Mouse (Mus musculus) kidney, postnatal 0 days (tissue): ENCODE measurements at regions not wholly inside any gene's neighbourhood (a gene's known extent, or its start where the extent isn't known, plus 50 kb on each side); places are given as distances from the start of the nearest gene placed in this dataset.
A peak's percentile ranks its signal among the peaks of the same experiment; 100 is the strongest.

Source experiments
- ATAC-seq: fragments of 200-750 bp; cut with Nextera tagmentation; replicated peaks from 2 replicates; pipeline ENCODE4 v1.8.0; 2017; ENCODE audit warnings: low read depth, moderate number of reproducible peaks, moderate TSS enrichment, moderate library complexity; ENCODE audit not compliant: low FRiP score
- DNase-seq: peaks from one replicate; pipeline ENCODE4 v3.0.0-alpha.2; 2016; ENCODE audit warnings: low spot score
- H3K27ac ChIP-seq: fragments of 300-500 bp; sonication (generic); 2 replicates; pipeline ENCODE4 v1.5.1; 2014; ENCODE audit warnings: mild to moderate bottlenecking
- H3K27me3 ChIP-seq: fragments of 300-500 bp; sonication (generic); 2 replicates; pipeline ENCODE4 v1.6.1; 2014; ENCODE audit warnings: low read length, mixed read lengths; ENCODE audit not compliant: insufficient read depth
- H3K36me3 ChIP-seq: fragments of 300-500 bp; sonication (generic); 2 replicates; pipeline ENCODE4 v1.6.1; 2014; ENCODE audit warnings: low read length, mixed read lengths; ENCODE audit not compliant: insufficient read depth
- H3K4me1 ChIP-seq: fragments of 300-500 bp; sonication (generic); replicated peaks from 2 replicates; pipeline ENCODE4 v1.6.1; 2014; ENCODE audit warnings: antibody characterized with exemption, low read length, mixed read lengths; ENCODE audit not compliant: insufficient read depth
- H3K4me2 ChIP-seq: fragments of 300-500 bp; sonication (generic); 2 replicates; pipeline ENCODE4 v1.6.1; 2014; ENCODE audit warnings: mild to moderate bottlenecking, low read length, moderate library complexity, mixed read lengths
- H3K4me3 ChIP-seq: fragments of 300-500 bp; sonication (generic); replicated peaks from 2 replicates; pipeline ENCODE4 v1.5.1; 2014; ENCODE audit warnings: low read depth, low read length
- H3K9ac ChIP-seq: fragments of 300-500 bp; sonication (generic); 2 replicates; pipeline ENCODE4 v1.6.1; 2014; ENCODE audit warnings: low read depth, low read length
- H3K9me3 ChIP-seq: fragments of 300-500 bp; sonication (generic); replicated peaks from 2 replicates; pipeline ENCODE4 v1.6.1; 2016; ENCODE audit warnings: low read length, inconsistent platforms, mixed read lengths
- CTCF ChIP-seq: IDR thresholded peaks from 2 replicates; pipeline ENCODE4 v1.5.1; 2016; ENCODE audit warnings: antibody characterized with exemption, low read depth, mild to moderate bottlenecking, moderate library complexity
- WGBS: fragments of 180-500 bp; shearing (Covaris S2); extraction: QIAGEN DNeasy Blood & Tissue Kit; methylation state at CpG from one replicate; pipeline ENCODE4 v1.1.7; 2014; 5-methylcytosine and 5-hydroxymethylcytosine counted together

DNA sequence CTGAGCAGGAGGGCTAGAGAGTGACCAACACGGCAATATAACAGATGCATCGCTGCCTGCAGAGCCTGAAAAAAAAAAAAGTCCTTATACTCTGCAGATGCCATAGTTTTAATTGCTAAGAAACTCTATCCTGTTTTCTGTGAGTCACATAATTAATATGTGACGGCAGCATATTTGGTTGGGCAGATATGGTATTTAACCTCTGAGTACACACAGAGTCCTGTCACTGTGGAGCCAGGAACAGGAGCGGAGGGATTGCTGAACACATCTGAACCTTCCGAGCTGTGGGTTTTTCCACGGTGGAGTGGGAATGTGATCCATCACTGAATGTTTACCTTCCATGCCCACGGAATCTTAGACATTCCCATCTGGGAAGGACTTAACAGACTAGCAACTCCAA, 208.7 kb upstream of the Gm12728 start:
- H3K4me3 ChIP-seq: no peak overlapping the region
- no peaks in the 10 kb centered on the region for H3K9me3 ChIP-seq
- no peak overlapping the region for H3K4me2 ChIP-seq
- H3K9ac ChIP-seq: no peak overlapping the region
- ATAC-seq: no peak
- no peak for TF ChIP-seq CTCF
- no peaks in the 10 kb centered on the region for H3K4me1 ChIP-seq
- H3K36me3 ChIP-seq: no peaks in the 10 kb centered on the region
- H3K27ac ChIP-seq: no peak overlapping the region
- WGBS: 38% methylated on average over 7 of the region's 7 CpGs
- DNase-seq: no peak
- no peaks in the 10 kb centered on the region for H3K27me3 ChIP-seq

DNA sequence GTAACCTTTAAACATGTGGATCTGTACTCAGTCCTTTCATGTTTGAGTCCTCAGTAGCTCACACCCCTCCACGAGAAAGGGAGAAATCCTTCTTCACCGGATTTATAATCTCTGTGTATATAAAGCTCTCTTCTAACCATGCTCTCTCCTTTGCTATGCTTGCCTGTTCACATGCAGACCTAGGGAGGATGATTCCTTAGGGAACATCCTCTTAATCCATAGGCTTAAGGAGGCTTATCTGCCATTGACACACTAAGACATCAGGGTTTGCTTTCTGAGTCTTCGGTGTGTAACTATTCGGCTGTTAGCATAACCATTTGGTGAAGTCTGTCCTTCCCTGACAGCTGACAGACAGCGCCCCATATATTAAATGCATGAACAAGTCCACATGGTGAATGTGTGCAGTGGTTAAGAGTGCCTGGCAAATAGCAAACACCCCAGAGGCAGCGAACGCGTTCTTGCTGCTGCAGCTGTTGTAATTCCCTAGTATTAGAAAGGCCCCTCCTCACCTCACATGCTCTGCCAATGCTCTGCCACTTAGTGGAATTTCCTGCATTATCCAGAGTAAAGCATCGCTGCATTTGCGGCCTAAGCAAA, 205.2 kb upstream of the Gm12728 start:
- no peaks in the 10 kb centered on the region for H3K27me3 ChIP-seq
- TF ChIP-seq CTCF: no peak
- H3K4me2 ChIP-seq: no peak overlapping the region
- 81% methylated on average over 10 of the region's 10 CpGs for WGBS
- no peak overlapping the region for H3K27ac ChIP-seq
- ATAC-seq (no peak), DNase-seq (no peak)
- H3K36me3 ChIP-seq: no peaks in the 10 kb centered on the region
- no peaks in the 10 kb centered on the region for H3K9me3 ChIP-seq
- no peaks in the 10 kb centered on the region for H3K4me1 ChIP-seq
- H3K4me3 ChIP-seq: no peak overlapping the region
- H3K9ac ChIP-seq: no peak overlapping the region

DNA sequence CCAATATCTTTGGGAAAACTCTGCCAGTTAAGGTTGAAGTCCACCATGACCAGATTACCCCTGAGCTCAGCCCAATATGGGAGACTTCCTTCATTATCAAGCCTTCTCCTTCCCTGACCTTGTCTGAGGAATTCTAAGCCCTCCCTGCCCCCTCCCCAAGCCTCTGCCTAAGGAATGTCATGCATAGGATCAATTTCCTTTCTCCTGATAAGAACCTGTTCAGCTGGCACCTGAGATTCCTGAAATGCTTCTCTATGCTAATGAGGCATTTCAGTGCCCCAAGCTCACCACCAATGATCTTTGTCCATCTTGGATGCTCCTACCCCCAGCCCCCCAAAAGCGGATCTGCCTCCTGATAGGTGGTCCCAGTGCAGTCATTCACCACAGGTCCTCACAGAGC, 186.0 kb upstream of the Gm12728 start:
- Histone ChIP-seq H3K4me2 (no peak overlapping the region), H3K27ac (no peak overlapping the region), H3K27me3 (no peaks in the 10 kb centered on the region), H3K9me3 (no peaks in the 10 kb centered on the region), H3K36me3 (no peaks in the 10 kb centered on the region), H3K4me3 (no peak overlapping the region), H3K4me1 (no peaks in the 10 kb centered on the region), H3K9ac (no peak overlapping the region)
- whole genome bisulfite sequencing: 64% methylated on average over 1 of the region's 1 CpGs
- no peak for DNase-seq
- no peak for ATAC-seq
- TF ChIP-seq CTCF: no peak

- no peak overlapping the region for H3K4me3 ChIP-seq
- no peaks in the 10 kb centered on the region for H3K4me1 ChIP-seq
- H3K27ac ChIP-seq: no peak overlapping the region
- 86% methylated on average over 2 of the region's 2 CpGs for WGBS
- H3K9ac ChIP-seq: no peak overlapping the region
- H3K4me2 ChIP-seq: no peak overlapping the region
- no peak for ATAC-seq
- H3K27me3 ChIP-seq: no peaks in the 10 kb centered on the region
- no peak for TF ChIP-seq CTCF
- no peaks in the 10 kb centered on the region for H3K36me3 ChIP-seq
- no peaks in the 10 kb centered on the region for H3K9me3 ChIP-seq
- DNase-seq: no peak
Observed at GRCm38 (mm10) chr4:105604607-105605006, 185.1 kb upstream of the Gm12728 start.

DNA sequence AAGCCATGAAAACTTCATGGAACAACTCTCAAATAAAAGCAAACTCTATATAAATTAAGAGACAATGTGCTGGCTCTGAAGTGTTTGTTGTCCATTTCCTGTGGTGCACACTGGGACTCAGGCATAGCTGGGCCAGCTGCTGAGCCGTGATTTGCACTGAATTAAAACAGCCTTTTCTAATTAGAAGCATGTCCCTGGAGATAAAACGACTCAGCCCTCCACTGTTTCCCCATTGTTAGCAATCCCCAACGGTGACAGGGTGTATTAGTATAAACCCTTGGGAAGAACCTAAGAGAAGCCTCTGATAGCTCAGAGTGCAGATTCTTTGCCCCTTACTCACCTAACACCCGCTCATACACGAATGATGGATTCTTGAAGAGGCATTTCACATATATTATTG, 182.9 kb upstream of the Gm12728 start:
- no peak for TF ChIP-seq CTCF
- Histone ChIP-seq H3K9ac (no peak overlapping the region), H3K27ac (no peak overlapping the region), H3K4me2 (no peak overlapping the region), H3K36me3 (no peaks in the 10 kb centered on the region), H3K9me3 (no peaks in the 10 kb centered on the region), H3K27me3 (no peaks in the 10 kb centered on the region), H3K4me3 (no peak overlapping the region), H3K4me1 (no peaks in the 10 kb centered on the region)
- ATAC-seq (no peak), DNase-seq (peak; percentile 50)
- 46% methylated on average over 5 of the region's 5 CpGs for WGBS

- H3K27ac ChIP-seq: no peak overlapping the region
- no peaks in the 10 kb centered on the region for H3K36me3 ChIP-seq
- no peak overlapping the region for H3K9ac ChIP-seq
- TF ChIP-seq CTCF: no peak
- ATAC-seq: no peak
- no peak overlapping the region for H3K4me3 ChIP-seq
- WGBS: 65% methylated on average over 6 of the region's 6 CpGs
- H3K4me1 ChIP-seq: no peaks in the 10 kb centered on the region
- no peak overlapping the region for H3K4me2 ChIP-seq
- DNase-seq: no peak
- no peaks in the 10 kb centered on the region for H3K27me3 ChIP-seq
- H3K9me3 ChIP-seq: no peaks in the 10 kb centered on the region
Observed at GRCm38 (mm10) chr4:105610917-105611316, 178.8 kb upstream of the Gm12728 start.

GRCm38 (mm10) chr4:105614390-105614789, 175.3 kb upstream of the Gm12728 start:
- no peak for TF ChIP-seq CTCF
- Histone ChIP-seq H3K4me1 (no peaks in the 10 kb centered on the region), H3K9ac (no peak overlapping the region), H3K36me3 (no peaks in the 10 kb centered on the region), H3K27ac (no peak overlapping the region), H3K27me3 (no peaks in the 10 kb centered on the region), H3K9me3 (no peaks in the 10 kb centered on the region), H3K4me3 (no peak overlapping the region), H3K4me2 (no peak overlapping the region)
- 87% methylated on average over 2 of the region's 2 CpGs for whole genome bisulfite sequencing
- DNase-seq (no peak), ATAC-seq (no peak)
